In the genomic region with DNA sequence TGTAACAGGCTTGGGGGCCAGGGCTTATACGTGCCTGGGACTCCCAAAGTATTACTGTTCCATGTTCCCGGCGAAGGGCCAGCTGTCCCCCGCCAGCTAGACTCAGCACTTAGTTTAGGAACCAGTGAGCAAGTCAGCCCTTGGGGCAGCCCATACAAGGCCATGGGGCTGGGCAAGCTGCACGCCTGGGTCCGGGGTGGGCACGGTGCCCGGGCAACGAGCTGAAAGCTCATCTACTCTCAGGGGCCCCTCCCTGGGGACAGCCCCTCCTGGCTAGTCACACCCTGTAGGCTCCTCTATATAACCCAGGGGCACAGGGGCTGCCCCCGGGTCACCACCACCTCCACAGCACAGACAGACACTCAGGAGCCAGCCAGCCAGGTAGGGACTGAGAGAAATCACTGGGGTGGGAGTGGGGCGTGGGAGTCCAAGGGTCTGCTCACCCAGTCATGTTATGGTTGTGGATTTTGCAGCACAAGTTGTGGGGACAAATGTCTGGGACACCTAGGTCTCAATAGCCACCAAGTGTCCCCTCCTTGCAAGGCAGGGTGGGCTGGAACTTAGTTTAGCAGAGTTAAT, we compare ENCODE assay signal across 12 mouse cellular contexts. TPM values are rescaled to one million over a fixed set of nuclear protein-coding genes. Genes with fewer than 3 reads are reported as not detected.
DNase-seq lines count a peak whose midpoint lies in the region; ATAC-seq lines count a peak whose summit lies in the region.
"Had no signal": no experiment of that assay in that cellular context is flagged by ENCODE, and none has a peak within 500 bp of the region (broad histone marks: within the 10 kb centered on the region; RNA-seq: fewer than 3 reads in every experiment).

No protein-coding gene starts in this region.

- intact Hi-C loops in heart, postnatal 10 days (cut with DNase I), result no loop called here

- peak; percentile 55 for DNase-seq in ovary, adult 18-20 months (ENCODE audit: low spot score)
- DNase-seq in ovary, postnatal 14 days (ENCODE audit: low spot score), result no peak
- DNase-seq in gastrocnemius, adult 8-10 months (ENCODE audit: low spot score in 2 of 2), result peak; percentile 95 to 97
- DNase-seq in heart, postnatal 10 days, result peak; percentile 90 to 93
- DNase-seq in urinary bladder, postnatal 25 days (ENCODE audit: low spot score), result peak; percentile 12
- DNase-seq in cerebellum, adult 9-11 months, result no peak
- DNase-seq: cerebellum, adult 18-20 months; liver, embryonic 13.5 days had no signal

- ATAC-seq in activated CD4-positive, CD25-positive, alpha-beta regulatory T cell, adult 4 months, result no peak
- ATAC-seq: hindbrain, postnatal 0 days had no signal

RNA-seq across cellular contexts. Expression of a gene that starts 6.3 kb away (rescaled TPM):
- total RNA-seq in gastrocnemius, adult 8-10 months (2022), result over 10,000 TPM; 38,224 to 44,934 (median 40,442) TPM
- total RNA-seq in heart, postnatal 10 days (2021), result 1,000 to 10,000 TPM; 3,255 to 3,362 TPM
- under 1 TPM in 1 of 2 experiments, not detected in 1; 0.34 TPM for polyA plus RNA-seq in activated CD4-positive, CD25-positive, alpha-beta regulatory T cell, adult 4 months (2017; shearing (Covaris generic))
- total RNA-seq: layer of hippocampus, adult 18-20 months had no signal
- polyA plus RNA-seq: midbrain, embryonic 12.5 days had no signal

RNA-seq across cellular contexts. Expression of a gene that starts 7.0 kb away (rescaled TPM):
- under 1 TPM in 3 of 4 experiments, not detected in 1; 0.21 to 0.40 (median 0.24) TPM for total RNA-seq in gastrocnemius, adult 8-10 months (2022)
- under 1 TPM; 0.26 to 0.55 TPM for total RNA-seq in heart, postnatal 10 days (2021)
- 1 to 10 TPM; 3.1 to 6.0 TPM for polyA plus RNA-seq in activated CD4-positive, CD25-positive, alpha-beta regulatory T cell, adult 4 months (2017; shearing (Covaris generic))

RNA-seq across cellular contexts. Expression of a gene that starts 29.0 kb away (rescaled TPM):
- total RNA-seq in gastrocnemius, adult 8-10 months (2022), result 10 to 100 TPM in 2 of 4 experiments, 1 to 10 TPM in 2; 7.5 to 14.9 (median 10.4) TPM
- total RNA-seq in heart, postnatal 10 days (2021), result 10 to 100 TPM; 10.3 to 12.3 TPM
- polyA plus RNA-seq in activated CD4-positive, CD25-positive, alpha-beta regulatory T cell, adult 4 months (2017; shearing (Covaris generic)), result 10 to 100 TPM in 1 of 2 experiments, 1 to 10 TPM in 1; 4.7 to 10.8 TPM

RNA-seq across cellular contexts. Expression of a gene that starts 47.8 kb away (rescaled TPM):
- total RNA-seq in gastrocnemius, adult 8-10 months (2022), result 10 to 100 TPM; 18.0 to 20.0 (median 19.8) TPM
- 10 to 100 TPM; 26.6 to 26.8 TPM for total RNA-seq in heart, postnatal 10 days (2021)
- 1 to 10 TPM; 1.2 to 2.7 TPM for polyA plus RNA-seq in activated CD4-positive, CD25-positive, alpha-beta regulatory T cell, adult 4 months (2017; shearing (Covaris generic))

RNA-seq across cellular contexts. Expression of a gene that starts 51.3 kb away (rescaled TPM):
- total RNA-seq in gastrocnemius, adult 8-10 months (2022), result 1 to 10 TPM; 2.8 to 6.3 (median 4.1) TPM
- 10 to 100 TPM; 23.1 to 40.1 TPM for total RNA-seq in heart, postnatal 10 days (2021)
- under 1 TPM in 1 of 2 experiments, not detected in 1; 0.17 TPM for polyA plus RNA-seq in activated CD4-positive, CD25-positive, alpha-beta regulatory T cell, adult 4 months (2017; shearing (Covaris generic))

Comparison
In these comparisons a context has a peak if more than half of its experiments do, and no peak if none do; other contexts are left out.
1. DNase-seq: peak in ovary, adult 18-20 months (single experiment), gastrocnemius, adult 8-10 months (2 of 2), heart, postnatal 10 days (2 of 2) and urinary bladder, postnatal 25 days (single experiment); none in ovary, postnatal 14 days (single experiment) and cerebellum, adult 9-11 months (single experiment).
2. RNA of a gene that starts 6.3 kb away (total RNA-seq): 38,224 to 44,934 TPM in gastrocnemius, adult 8-10 months; 3,255 to 3,362 TPM in heart, postnatal 10 days; every median in the first group is over 10 times any median in the second.